Mouse (Mus musculus) left cerebral cortex, postnatal 25 days (tissue): ENCODE data around the gene Gm36028. TPM values are rescaled to one million over a fixed set of nuclear protein-coding genes. Genes with fewer than 3 reads are reported as not detected.

Experiments
- DNase-seq, 2 experiments: peaks; one replicate each; pipeline ENCODE4 v3.0.0; 2022; ENCODE audit warnings: low spot score in 2 of 2, mixed read lengths in 1 of 2
- intact Hi-C: fragments of 180-260 bp; cut with DNase I; formaldehyde crosslinking; loops from one replicate; pipeline ENCODE4 v1.15.1; 2025
- total RNA-seq, 2 experiments: library from RNA; stranded (reverse); gene quantifications; 2 replicates each; pipeline ENCODE4 v1.2.3; 2021

The Gm36028 gene
- total RNA-seq, 2 experiments from 2014 or later, result not detected

DNA sequence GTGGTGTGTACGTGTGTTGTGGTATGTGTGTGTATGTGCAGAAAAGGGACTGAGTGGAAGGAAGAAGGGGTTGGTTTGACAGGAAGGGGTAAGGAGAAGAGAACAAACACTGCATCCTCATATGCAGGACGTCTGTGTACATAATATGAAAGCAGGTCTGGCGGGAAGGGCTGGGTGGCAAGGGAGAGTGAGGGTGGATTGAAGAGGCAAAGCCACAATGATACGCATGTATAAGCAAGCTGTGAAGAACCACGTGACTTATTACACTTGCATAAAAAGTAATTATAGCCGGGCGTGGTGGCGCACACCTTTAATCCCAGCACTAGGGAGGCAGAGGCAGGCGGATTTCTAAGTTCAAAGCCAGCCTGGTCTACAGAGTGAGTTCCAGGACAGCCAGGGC is 4.9 kb upstream of the Gm36028 start:
- no peak for DNase-seq
- intact Hi-C loops, result loop anchor here (5.0 kb wide), 3 partner anchors 54 to 89 kb away; partner anchors contain the start of gene Fstl1

DNA sequence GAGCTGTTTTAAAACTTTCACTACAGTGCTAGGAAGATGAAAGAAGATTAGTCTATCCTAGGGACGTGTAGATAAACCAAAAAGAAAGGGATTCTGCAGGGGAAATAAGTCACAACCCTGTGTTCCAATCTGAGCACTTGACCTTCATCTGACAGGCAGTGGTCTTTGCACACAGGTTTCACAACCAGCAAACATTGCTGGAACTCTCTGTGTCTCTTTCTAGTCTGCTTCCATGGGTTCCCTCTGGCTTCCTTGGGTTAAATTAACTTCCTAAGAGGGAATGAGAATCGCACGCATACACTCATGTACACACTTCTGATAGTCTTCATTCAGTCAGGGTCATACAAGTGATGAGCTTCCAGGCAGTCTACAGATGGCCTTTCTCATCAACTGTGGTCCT is 2.9 kb upstream of the Gm36028 start:
- DNase-seq, result no peak
- intact Hi-C loops, result no loop called here

- no peak for DNase-seq
- intact Hi-C loops, result no loop called here
Measured at GRCm38 (mm10) chr16:37860213-37860612, 733 bp downstream of the Gm36028 start.

- no peak for DNase-seq
- intact Hi-C loops, result no loop called here
Measured at GRCm38 (mm10) chr16:37857495-37857894, 3.5 kb downstream of the Gm36028 start.

DNA sequence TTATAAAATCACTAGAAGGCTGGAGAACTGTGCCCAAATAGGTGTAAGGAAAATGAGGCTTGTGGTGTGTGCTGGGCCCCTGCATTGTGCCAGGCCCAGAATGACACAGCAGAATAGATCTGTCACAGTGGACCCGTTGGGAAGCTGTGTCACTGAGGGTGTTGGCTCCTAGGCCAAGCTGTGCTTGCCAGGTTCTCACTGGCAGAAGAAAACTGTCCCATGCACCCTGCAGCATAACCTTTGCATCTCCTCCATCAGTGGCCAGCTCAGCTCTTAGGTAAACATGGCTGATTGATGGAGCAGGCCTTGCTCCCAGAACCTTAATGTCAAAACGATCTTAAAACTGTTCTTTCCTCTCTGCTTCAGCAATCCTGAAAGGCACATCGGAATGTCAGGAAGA is 4.6 kb downstream of the Gm36028 start:
- no peak for DNase-seq
- intact Hi-C loops, result no loop called here

DNA sequence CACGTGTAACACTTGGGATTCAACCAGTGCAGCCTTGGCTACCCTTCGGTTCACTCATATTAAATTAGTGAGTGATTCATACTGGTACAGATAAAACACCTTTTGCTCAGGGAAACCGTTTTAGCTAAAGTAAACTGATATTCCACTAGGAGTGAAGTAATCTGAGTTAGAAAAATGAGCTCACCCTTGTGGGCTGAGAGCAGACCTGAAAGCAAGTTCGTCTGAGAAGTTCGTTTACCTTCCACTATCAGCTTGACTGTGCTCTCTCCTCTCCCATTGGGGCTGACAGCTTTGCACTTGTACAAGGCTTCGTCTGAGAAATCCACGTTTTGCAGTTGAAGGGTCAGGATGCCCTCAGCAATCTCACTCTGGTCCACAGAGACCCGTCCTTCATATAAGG is 5.4 kb downstream of the Gm36028 start:
- intact Hi-C loops, result no loop called here

GRCm38 (mm10) chr16:37854593-37854992 is 6.4 kb downstream of the Gm36028 start:
- no peak for DNase-seq
- intact Hi-C loops, result no loop called here

More for the DNA sequence above, 5.4 kb downstream of the Gm36028 start:
- no peak for DNase-seq

DNA sequence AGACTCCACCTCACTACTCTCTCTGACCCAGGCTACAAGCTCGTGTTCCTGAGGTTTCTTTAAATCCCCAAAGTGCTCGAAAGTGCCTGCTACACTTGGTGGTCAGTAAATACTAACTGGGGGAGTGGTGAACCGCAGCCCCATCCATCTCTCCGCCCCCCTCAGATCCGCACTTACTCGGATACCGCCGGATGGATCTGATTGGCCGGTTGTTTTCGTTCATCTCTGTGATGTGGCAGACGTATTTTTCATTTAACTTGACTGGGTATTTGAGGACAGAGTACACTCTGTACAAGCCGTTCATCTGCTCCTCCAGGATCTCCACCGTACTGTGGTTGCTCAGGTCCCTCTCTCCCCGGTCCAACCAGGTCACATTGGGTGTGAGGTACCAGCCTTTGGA is 6.9 kb downstream of the Gm36028 start:
- no peak for DNase-seq
- intact Hi-C loops, result no loop called here

GRCm38 (mm10) chr16:37853279-37853678 is 7.7 kb downstream of the Gm36028 start:
- DNase-seq, result no peak
- intact Hi-C loops, result no loop called here

- no peak for DNase-seq
- intact Hi-C loops, result no loop called here
Measured at GRCm38 (mm10) chr16:37851366-37851765, 9.6 kb downstream of the Gm36028 start.

GRCm38 (mm10) chr16:37847081-37847480 is 13.9 kb downstream of the Gm36028 start:
- no peak for DNase-seq
- intact Hi-C loops, result no loop called here

DNA sequence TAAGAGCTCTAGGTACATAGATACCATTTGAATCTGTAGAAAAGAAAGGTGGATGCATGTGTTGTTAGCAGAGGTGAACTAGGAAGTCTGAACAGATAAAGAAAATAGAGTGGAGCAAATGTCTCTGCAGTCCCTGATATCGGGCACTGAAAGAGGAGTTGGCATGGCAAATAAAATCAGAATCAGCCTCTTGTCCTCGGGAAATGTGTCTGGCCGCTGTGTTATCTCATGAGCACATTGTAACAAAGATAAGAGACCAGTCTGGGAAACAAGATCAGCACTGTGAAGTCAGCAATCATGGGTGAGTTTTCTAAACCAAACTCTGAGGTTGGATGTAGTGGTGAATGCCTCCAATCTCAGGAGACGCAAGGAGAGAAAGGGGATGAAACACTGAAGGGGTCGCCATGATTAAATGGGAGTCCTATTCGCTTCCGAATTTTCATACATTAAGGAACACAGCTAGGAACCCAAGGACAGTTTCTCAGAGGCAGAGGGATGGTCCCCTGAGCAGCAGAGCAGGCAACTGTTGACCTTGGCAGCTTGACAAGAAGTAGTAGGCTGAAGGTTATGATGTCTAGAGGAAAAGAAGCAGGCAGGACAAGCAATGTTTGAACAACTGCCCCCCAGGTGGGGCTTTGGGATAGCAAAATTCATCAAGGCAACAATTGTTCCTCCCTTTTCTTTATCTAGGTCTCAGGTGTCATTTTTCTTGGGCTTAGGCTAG is 15.6 kb downstream of the Gm36028 start:
- DNase-seq, result no peak
- intact Hi-C loops, result no loop called here

DNA sequence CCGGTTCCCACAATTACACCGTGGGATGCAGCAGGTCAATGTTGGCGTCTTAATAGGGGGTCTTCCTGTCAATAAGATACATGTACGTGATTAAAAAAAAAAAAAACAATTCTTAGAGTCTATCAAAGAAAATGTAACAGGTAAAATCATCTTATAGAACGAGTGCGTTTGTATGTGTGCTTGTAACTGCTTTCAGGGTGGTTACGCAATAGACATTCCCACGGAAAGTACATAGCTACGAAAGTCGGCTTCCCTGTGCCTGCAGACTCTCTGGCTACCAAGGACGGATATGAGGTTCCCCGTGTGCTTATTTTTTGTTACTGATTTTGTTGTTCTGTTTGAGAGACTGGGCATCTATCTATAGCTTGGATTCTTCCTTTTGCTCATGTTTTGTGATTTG is 17.2 kb downstream of the Gm36028 start:
- intact Hi-C loops, result no loop called here
- no peak for DNase-seq

- no peak for DNase-seq
Measured at GRCm38 (mm10) chr16:37842439-37842838, 18.5 kb downstream of the Gm36028 start.

DNA sequence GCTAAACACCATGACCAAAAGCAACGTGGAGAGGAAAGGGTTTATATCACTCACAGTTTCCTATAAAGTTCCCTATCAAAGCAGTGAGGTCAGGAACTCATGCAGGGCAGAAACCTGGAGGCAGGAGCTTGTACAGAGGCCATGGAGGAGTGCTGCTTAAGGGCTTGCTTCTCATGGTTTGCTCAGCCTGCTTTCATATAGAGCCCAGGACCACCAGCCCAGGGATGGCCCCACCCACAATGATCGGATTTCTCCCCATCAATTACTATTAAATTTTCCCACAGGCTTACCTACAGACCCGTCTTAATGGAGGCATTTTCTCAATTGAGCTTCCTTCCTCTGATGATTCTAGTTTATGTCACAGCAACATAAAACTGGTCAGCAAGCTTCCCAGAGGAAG is 23.4 kb downstream of the Gm36028 start:
- DNase-seq, result no peak
- intact Hi-C loops, result no loop called here

More at GRCm38 (mm10) chr16:37842439-37842838, 18.5 kb downstream of the Gm36028 start:
- intact Hi-C loops, result no loop called here

DNA sequence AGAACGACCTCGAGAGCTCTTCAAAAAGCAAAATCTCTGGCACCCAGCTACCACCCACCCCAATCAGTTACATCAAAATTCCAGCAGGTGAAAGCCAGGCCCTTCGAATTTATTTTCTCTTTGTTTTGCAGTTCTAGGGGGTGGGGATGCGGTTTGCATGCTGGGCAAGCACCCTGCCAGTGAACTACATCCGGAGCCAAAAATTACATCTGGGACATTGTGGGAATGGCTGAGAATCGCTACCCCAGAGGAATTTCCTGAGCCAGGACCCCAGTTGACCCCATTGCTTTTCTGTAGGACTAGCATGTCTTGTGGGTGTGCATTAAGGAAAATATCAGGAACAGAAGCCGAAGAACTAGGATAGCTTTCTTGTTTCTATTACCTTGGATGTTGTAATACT is 29.9 kb downstream of the Gm36028 start:
- no peak for DNase-seq

GRCm38 (mm10) chr16:37826286-37826685 is 34.7 kb downstream of the Gm36028 start:
- intact Hi-C loops, result no loop called here

More for the DNA sequence above, 29.9 kb downstream of the Gm36028 start:
- intact Hi-C loops, result no loop called here

DNA sequence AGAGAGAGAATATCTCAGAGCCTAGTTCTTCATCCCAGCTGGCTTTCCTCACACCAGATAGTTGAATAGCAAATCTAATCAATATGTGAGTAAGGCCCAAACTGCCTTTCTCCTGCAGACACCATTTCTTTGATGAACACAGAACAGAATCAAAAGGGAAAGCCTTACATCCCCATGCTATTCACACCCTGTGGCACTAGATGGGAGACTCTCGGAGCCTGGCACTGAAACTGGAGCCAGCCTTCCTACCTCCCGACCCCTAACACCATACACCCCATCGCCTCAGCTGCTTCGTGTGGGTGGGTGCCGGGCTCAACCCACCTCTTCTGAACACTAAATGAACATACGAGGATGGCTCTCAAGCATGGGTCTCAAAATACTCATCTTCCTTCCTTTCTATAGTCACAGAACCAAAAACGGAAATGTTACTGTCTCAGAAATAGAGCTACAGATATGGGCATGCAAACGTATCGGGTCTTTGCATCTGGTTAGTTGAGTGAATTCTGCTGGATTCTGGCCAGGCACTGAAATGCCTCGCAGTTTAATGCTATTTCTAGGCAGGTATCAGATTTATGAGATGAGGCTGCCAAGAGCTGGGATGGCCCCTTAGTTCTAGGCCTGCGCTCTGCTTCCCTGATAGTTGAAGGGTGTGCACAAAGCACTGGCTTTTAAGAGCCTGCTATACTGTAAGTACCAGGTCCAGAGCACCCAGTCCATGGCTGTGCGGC is 36.0 kb downstream of the Gm36028 start:
- intact Hi-C loops, result no loop called here
- DNase-seq, result peak; percentile 27 to 80

More at GRCm38 (mm10) chr16:37826286-37826685, 34.7 kb downstream of the Gm36028 start:
- no peak for DNase-seq

GRCm38 (mm10) chr16:37823949-37824348 is 37.0 kb downstream of the Gm36028 start:
- intact Hi-C loops, result no loop called here
- DNase-seq, result no peak

GRCm38 (mm10) chr16:37817986-37818385 is 43.0 kb downstream of the Gm36028 start:
- intact Hi-C loops, result no loop called here
- DNase-seq, result no peak

- intact Hi-C loops, result loop anchor here (5.0 kb wide), 1 partner anchor 53 kb away; the partner anchor contains the start of gene Lrrc58
Measured at GRCm38 (mm10) chr16:37814383-37814971, 46.5 kb downstream of the Gm36028 start.

More at GRCm38 (mm10) chr16:37814383-37814971, 46.5 kb downstream of the Gm36028 start:
- peak; percentile 72 to 93 for DNase-seq
